Mouse (Mus musculus): ENCODE results near the gene Cytl1.

- no peak for TF ChIP-seq POLR2A (IDR thresholded peaks at IDR 0.05; ENCODE audit: borderline replicate concordance, low read depth, low read length)
- no peak for TF ChIP-seq CTCF (IDR thresholded peaks at IDR 0.05; ENCODE audit: low read depth, low read length)
Measured at GRCm38 (mm10) chr5:37704962-37705361, 30.4 kb upstream of the Cytl1 start.
